10 mouse cellular contexts compared by ENCODE assay signal in the genomic region with DNA sequence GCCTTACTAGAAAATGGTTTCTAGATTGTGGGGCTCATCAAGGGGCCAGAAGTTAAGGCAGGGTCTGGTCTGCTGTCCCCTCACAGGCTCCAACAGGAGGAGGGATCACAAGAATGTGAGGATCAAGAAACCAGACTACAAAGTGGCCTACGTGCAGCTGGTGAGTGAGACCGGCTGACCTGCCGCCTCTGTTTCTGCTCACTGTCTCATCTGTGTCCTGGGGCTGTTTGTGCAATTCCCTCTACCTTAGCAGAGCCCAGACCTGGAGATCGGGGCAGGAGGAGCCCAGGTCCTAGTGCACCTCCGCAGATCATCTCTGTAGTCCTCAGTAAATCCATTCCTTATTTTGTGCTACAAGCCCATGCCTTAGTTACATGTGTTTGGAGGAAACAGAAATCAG. TPM values are rescaled to one million over a fixed set of nuclear protein-coding genes. Genes with fewer than 3 reads are reported as not detected.
A peak's percentile ranks its signal among the peaks of the same experiment; 100 is the strongest.
DNase-seq lines count a peak whose midpoint lies in the region; ATAC-seq and TF ChIP-seq lines count a peak whose summit lies in the region.
"Had no signal": no experiment of that assay in that cellular context is flagged by ENCODE, and none has a peak within 500 bp of the region (broad histone marks: within the 10 kb centered on the region; RNA-seq: fewer than 3 reads in every experiment).

No protein-coding gene starts in this region.

- no peak for DNase-seq in intestine, embryonic 14.5 days (ENCODE audit: low spot score)
- DNase-seq in embryonic facial prominence, embryonic 11.5 days (ENCODE audit: low spot score): no peak
- DNase-seq in embryonic facial prominence, embryonic 14.5 days (ENCODE audit: low spot score): no peak
- DNase-seq in adrenal gland, adult (ENCODE audit: inconsistent age in 2 of 2, low spot score in 1 of 2): no peak
- DNase-seq in left cerebral cortex, adult 11 months (ENCODE audit: low spot score): no peak
- no peak for DNase-seq in layer of hippocampus, adult 2 months (ENCODE audit: low spot score in 2 of 2)

- no peaks in the 10 kb centered on the region for H3K27me3 ChIP-seq in intestine, embryonic 14.5 days (replicated peaks; ENCODE audit: control insufficient read depth, insufficient read depth, low read length)
- H3K27me3 ChIP-seq in intestine, postnatal 0 days (replicated peaks; ENCODE audit: control insufficient read depth, insufficient read depth, low read length): no peaks in the 10 kb centered on the region
- no peaks in the 10 kb centered on the region for H3K27me3 ChIP-seq in embryonic facial prominence, embryonic 11.5 days (ENCODE audit: control insufficient read depth, insufficient read depth, low read length)
- no peaks in the 10 kb centered on the region for H3K27me3 ChIP-seq in embryonic facial prominence, embryonic 14.5 days (replicated peaks; ENCODE audit: control insufficient read depth, insufficient read depth, low read length)
- peaks cover 6% of the 10 kb centered on the region; the same call in 1 of the 2 replicates for H3K27me3 ChIP-seq in liver, embryonic 15.5 days

- H3K4me2 ChIP-seq in intestine, embryonic 14.5 days (ENCODE audit: low read length): no peak overlapping the region
- H3K4me2 ChIP-seq in intestine, postnatal 0 days (replicated peaks; ENCODE audit: low read depth): no peak overlapping the region
- H3K4me2 ChIP-seq in embryonic facial prominence, embryonic 11.5 days (ENCODE audit: low read depth, low read length): no peak overlapping the region
- H3K4me2 ChIP-seq in embryonic facial prominence, embryonic 14.5 days (ENCODE audit: low read depth, low read length): no peak overlapping the region
- H3K4me2 ChIP-seq in liver, embryonic 15.5 days: no peak overlapping the region

- H3K4me1 ChIP-seq in intestine, embryonic 14.5 days (replicated peaks; ENCODE audit: control insufficient read depth, insufficient read depth, low read length): peaks cover 61% of the 10 kb centered on the region
- H3K4me1 ChIP-seq in intestine, postnatal 0 days (replicated peaks; ENCODE audit: control insufficient read depth, insufficient read depth, low read length): peaks cover 23% of the 10 kb centered on the region; the same call in 1 of the 2 replicates
- H3K4me1 ChIP-seq in embryonic facial prominence, embryonic 11.5 days (ENCODE audit: control insufficient read depth, insufficient read depth, low read length): peaks cover 8% of the 10 kb centered on the region; the same call in 1 of the 2 replicates
- peaks cover 40% of the 10 kb centered on the region for H3K4me1 ChIP-seq in embryonic facial prominence, embryonic 14.5 days (ENCODE audit: control insufficient read depth, insufficient read depth, low read length)
- H3K4me1 ChIP-seq in liver, embryonic 15.5 days (replicated peaks): peaks cover 60% of the 10 kb centered on the region

- H3K9me3 ChIP-seq in intestine, embryonic 14.5 days (ENCODE audit: control insufficient read depth, low read length): no peaks in the 10 kb centered on the region
- no peaks in the 10 kb centered on the region for H3K9me3 ChIP-seq in intestine, postnatal 0 days (ENCODE audit: control insufficient read depth)
- no peaks in the 10 kb centered on the region for H3K9me3 ChIP-seq in embryonic facial prominence, embryonic 11.5 days (replicated peaks; ENCODE audit: control insufficient read depth, low read length)
- H3K9me3 ChIP-seq in embryonic facial prominence, embryonic 14.5 days (ENCODE audit: control insufficient read depth, low read length): no peaks in the 10 kb centered on the region
- H3K9me3 ChIP-seq in liver, embryonic 15.5 days (replicated peaks): no peaks in the 10 kb centered on the region
- H3K9me3 ChIP-seq: megakaryocyte, embryonic 14.5 days had no signal

- TF ChIP-seq CTCF in intestine, postnatal 0 days (IDR thresholded peaks at IDR 0.05; ENCODE audit: low read depth): no peak
- no peak for TF ChIP-seq CTCF in layer of hippocampus, adult 2 months (conservative IDR thresholded peaks at IDR 0.05)

- ATAC-seq in intestine, embryonic 14.5 days (replicated peaks; ENCODE audit: low FRiP score, low TSS enrichment, low read depth): no peak
- ATAC-seq in intestine, postnatal 0 days: no peak
- no peak for ATAC-seq in embryonic facial prominence, embryonic 11.5 days (replicated peaks; ENCODE audit: insufficient number of reproducible peaks, low FRiP score, low TSS enrichment, low read depth)
- ATAC-seq in embryonic facial prominence, embryonic 14.5 days (ENCODE audit: low read depth): no peak
- ATAC-seq in liver, embryonic 15.5 days (ENCODE audit: insufficient read depth): no peak

- peaks cover 17% of the 10 kb centered on the region; the same call in 1 of the 2 replicates for H3K36me3 ChIP-seq in intestine, embryonic 14.5 days (ENCODE audit: control insufficient read depth, insufficient read depth, low read length)
- peaks cover 5% of the 10 kb centered on the region; the same call in 1 of the 2 replicates for H3K36me3 ChIP-seq in intestine, postnatal 0 days (ENCODE audit: control insufficient read depth, insufficient read depth)
- H3K36me3 ChIP-seq in embryonic facial prominence, embryonic 11.5 days (replicated peaks; ENCODE audit: control insufficient read depth, insufficient read depth, low read depth, low read length): no peaks in the 10 kb centered on the region; the same call in 1 of the 2 replicates
- peaks cover 17% of the 10 kb centered on the region for H3K36me3 ChIP-seq in embryonic facial prominence, embryonic 14.5 days (ENCODE audit: control insufficient read depth, insufficient read depth, low read length)
- H3K36me3 ChIP-seq in liver, embryonic 15.5 days (replicated peaks): peaks cover 9% of the 10 kb centered on the region; the same call in 1 of the 2 replicates

- H3K9ac ChIP-seq in intestine, embryonic 14.5 days (ENCODE audit: low read length): no peak overlapping the region
- H3K9ac ChIP-seq in intestine, postnatal 0 days (ENCODE audit: low read depth, low read length): no peak overlapping the region
- peak overlapping the region; percentile 18 for H3K9ac ChIP-seq in embryonic facial prominence, embryonic 11.5 days (replicated peaks; ENCODE audit: low read length)
- H3K9ac ChIP-seq in embryonic facial prominence, embryonic 14.5 days (ENCODE audit: low read depth, low read length): no peak overlapping the region
- H3K9ac ChIP-seq in liver, embryonic 15.5 days: no peak overlapping the region
- H3K9ac ChIP-seq: liver, embryonic 14.5 days had no signal

- 38% methylated on average over 5 of the region's 5 CpGs for WGBS in intestine, embryonic 14.5 days
- 70% methylated on average over 5 of the region's 5 CpGs for WGBS in intestine, postnatal 0 days
- WGBS in embryonic facial prominence, embryonic 11.5 days: 32% methylated on average over 5 of the region's 5 CpGs
- WGBS in embryonic facial prominence, embryonic 14.5 days: 43% methylated on average over 5 of the region's 5 CpGs
- 76% methylated on average over 5 of the region's 5 CpGs for WGBS in liver, embryonic 15.5 days (ENCODE audit: insufficient replicate concordance)

- H3K4me3 ChIP-seq in intestine, embryonic 14.5 days (ENCODE audit: low read depth, low read length): no peak overlapping the region
- no peak overlapping the region for H3K4me3 ChIP-seq in intestine, postnatal 0 days (ENCODE audit: low read depth, low read length)
- H3K4me3 ChIP-seq in embryonic facial prominence, embryonic 11.5 days (ENCODE audit: low read depth, low read length): no peak overlapping the region
- H3K4me3 ChIP-seq in embryonic facial prominence, embryonic 14.5 days (ENCODE audit: low read depth, low read length): no peak overlapping the region
- no peak overlapping the region for H3K4me3 ChIP-seq in liver, embryonic 15.5 days (replicated peaks)
- no peak overlapping the region for H3K4me3 ChIP-seq in layer of hippocampus, adult 2 months
- H3K4me3 ChIP-seq: megakaryocyte, embryonic 14.5 days had no signal

- H3K27ac ChIP-seq in intestine, embryonic 14.5 days (ENCODE audit: low read depth): peak overlapping the region; percentile 80
- no peak overlapping the region for H3K27ac ChIP-seq in intestine, postnatal 0 days (ENCODE audit: low read depth, low read length)
- H3K27ac ChIP-seq in embryonic facial prominence, embryonic 11.5 days (replicated peaks; ENCODE audit: low read depth, low read length): peak overlapping the region; percentile 90
- H3K27ac ChIP-seq in embryonic facial prominence, embryonic 14.5 days (replicated peaks; ENCODE audit: low read depth, low read length): peak overlapping the region; percentile 95
- peak overlapping the region; percentile 68 for H3K27ac ChIP-seq in liver, embryonic 15.5 days (replicated peaks)
- H3K27ac ChIP-seq in layer of hippocampus, adult 2 months: no peak overlapping the region
- H3K27ac ChIP-seq: liver, embryonic 14.5 days had no signal

RNA-seq across cellular contexts. Expression of a gene that starts 4.7 kb away (rescaled TPM):
- 36.1 and 45.8 TPM in 2 replicates for polyA plus RNA-seq in intestine, embryonic 14.5 days (2014; fragmentation: Nextera tagmentation; extraction: Ambion mirVana)
- 26.7 and 33.0 TPM in 2 replicates for polyA plus RNA-seq in intestine, postnatal 0 days (2015; fragmentation: Nextera tagmentation; extraction: Ambion mirVana)
- 16.4 and 17.2 TPM in 2 replicates for polyA plus RNA-seq in embryonic facial prominence, embryonic 11.5 days (2014; fragmentation: Nextera tagmentation; extraction: Ambion mirVana)
- polyA plus RNA-seq in embryonic facial prominence, embryonic 14.5 days (2014; fragmentation: Nextera tagmentation; extraction: Ambion mirVana): 30.3 and 33.1 TPM in 2 replicates
- polyA plus RNA-seq in liver, embryonic 15.5 days (2015; fragmentation: Nextera tagmentation; extraction: Ambion mirVana): 9.8 and 11.9 TPM in 2 replicates
- 1 to 10 TPM; 7.9 to 8.8 TPM for total RNA-seq in layer of hippocampus, adult 2 months (2021)

RNA-seq across cellular contexts. Expression of a gene that starts 38.5 kb away (rescaled TPM):
- 1.5 and 2.4 TPM in 2 replicates for polyA plus RNA-seq in intestine, embryonic 14.5 days (2014; fragmentation: Nextera tagmentation; extraction: Ambion mirVana)
- polyA plus RNA-seq in intestine, postnatal 0 days (2015; fragmentation: Nextera tagmentation; extraction: Ambion mirVana): 3.0 TPM in 2 replicates
- 1.5 and 2.8 TPM in 2 replicates for polyA plus RNA-seq in embryonic facial prominence, embryonic 11.5 days (2014; fragmentation: Nextera tagmentation; extraction: Ambion mirVana)
- 376 and 643 TPM in 2 replicates for polyA plus RNA-seq in embryonic facial prominence, embryonic 14.5 days (2014; fragmentation: Nextera tagmentation; extraction: Ambion mirVana)
- polyA plus RNA-seq in liver, embryonic 15.5 days (2015; fragmentation: Nextera tagmentation; extraction: Ambion mirVana): 14.3 and 24.5 TPM in 2 replicates
- not detected for total RNA-seq in layer of hippocampus, adult 2 months (2021)

Comparison
In these comparisons a context has a peak if more than half of its experiments do, and no peak if none do; other contexts are left out.
1. H3K27ac ChIP-seq: peak in intestine, embryonic 14.5 days (single experiment), embryonic facial prominence, embryonic 11.5 days (single experiment), embryonic facial prominence, embryonic 14.5 days (single experiment) and liver, embryonic 15.5 days (single experiment); none in intestine, postnatal 0 days (single experiment) and layer of hippocampus, adult 2 months (single experiment).
2. RNA of a gene that starts 38.5 kb away (polyA plus RNA-seq): 376 to 643 TPM in embryonic facial prominence, embryonic 14.5 days; 14.3 to 24.5 TPM in liver, embryonic 15.5 days, 3.0 TPM in intestine, postnatal 0 days, 1.5 to 2.8 TPM in embryonic facial prominence, embryonic 11.5 days and 1.5 to 2.4 TPM in intestine, embryonic 14.5 days; every median in the first group is over 10 times any median in the second.